Mouse (Mus musculus): ENCODE data around the gene Ccdc33. TPM values are rescaled to one million over a fixed set of nuclear protein-coding genes. Genes with fewer than 3 reads are reported as not detected.

Gene Ccdc33
- polyA plus RNA-seq (2012; rRNA removed), result 0.06 and 0.09 TPM in 2 replicates

- DNase-seq (ENCODE audit: low spot score), result no peak
Observed at GRCm38 (mm10) chr9:58118671-58119070, at the start of gene Ccdc33. Ccdc33 (minus strand) TSS chr9:58118823.

GRCm38 (mm10) chr9:58165779-58166178 lies 47.2 kb upstream of the Ccdc33 start:
- DNase-seq (ENCODE audit: low spot score), result no peak

GRCm38 (mm10) chr9:58163146-58163545 lies 44.5 kb upstream of the Ccdc33 start:
- DNase-seq (ENCODE audit: low spot score), result no peak

GRCm38 (mm10) chr9:58162173-58162572 lies 43.5 kb upstream of the Ccdc33 start:
- DNase-seq (ENCODE audit: low spot score), result no peak

GRCm38 (mm10) chr9:58160315-58160714 lies 41.7 kb upstream of the Ccdc33 start:
- peak; percentile 6 for DNase-seq (ENCODE audit: low spot score)

GRCm38 (mm10) chr9:58159855-58160254 lies 41.2 kb upstream of the Ccdc33 start:
- peak; percentile 19 for DNase-seq (ENCODE audit: low spot score)

- DNase-seq (ENCODE audit: low spot score), result peak; percentile 21
Observed at GRCm38 (mm10) chr9:58158541-58159311, 40.1 kb upstream of the Ccdc33 start.

- no peak for DNase-seq (ENCODE audit: low spot score)
Observed at GRCm38 (mm10) chr9:58157838-58158237, 39.2 kb upstream of the Ccdc33 start.

- DNase-seq (ENCODE audit: low spot score), result no peak
Observed at GRCm38 (mm10) chr9:58156819-58157560, 38.4 kb upstream of the Ccdc33 start.

GRCm38 (mm10) chr9:58155366-58155765 lies 36.7 kb upstream of the Ccdc33 start:
- DNase-seq (ENCODE audit: low spot score), result no peak

GRCm38 (mm10) chr9:58153095-58153494 lies 34.5 kb upstream of the Ccdc33 start:
- DNase-seq (ENCODE audit: low spot score), result no peak

GRCm38 (mm10) chr9:58150733-58151361 lies 32.2 kb upstream of the Ccdc33 start:
- no peak for DNase-seq (ENCODE audit: low spot score)

- no peak for DNase-seq (ENCODE audit: low spot score)
Observed at GRCm38 (mm10) chr9:58148806-58149205, 30.2 kb upstream of the Ccdc33 start.

GRCm38 (mm10) chr9:58145417-58145816 lies 26.8 kb upstream of the Ccdc33 start:
- no peak for DNase-seq (ENCODE audit: low spot score)

GRCm38 (mm10) chr9:58144664-58145063 lies 26.0 kb upstream of the Ccdc33 start:
- no peak for DNase-seq (ENCODE audit: low spot score)

GRCm38 (mm10) chr9:58143419-58143818 lies 24.8 kb upstream of the Ccdc33 start:
- DNase-seq (ENCODE audit: low spot score), result no peak

- no peak for DNase-seq (ENCODE audit: low spot score)
Observed at GRCm38 (mm10) chr9:58139947-58140346, 21.3 kb upstream of the Ccdc33 start.

GRCm38 (mm10) chr9:58135921-58136321 lies 17.3 kb upstream of the Ccdc33 start:
- no peak for DNase-seq (ENCODE audit: low spot score)

GRCm38 (mm10) chr9:58134906-58135305 lies 16.3 kb upstream of the Ccdc33 start:
- no peak for DNase-seq (ENCODE audit: low spot score)

- DNase-seq (ENCODE audit: low spot score), result no peak
Observed at GRCm38 (mm10) chr9:58133893-58134884, 15.6 kb upstream of the Ccdc33 start.

- DNase-seq (ENCODE audit: low spot score), result no peak
Observed at GRCm38 (mm10) chr9:58131735-58132134, 13.1 kb upstream of the Ccdc33 start.

Measured in urinary bladder, adult 2 months (tissue).